Mouse (Mus musculus) midbrain, embryonic 10.5 days (tissue): ENCODE measurements around the gene Abcc2. TPM values are rescaled to one million over a fixed set of nuclear protein-coding genes. Genes with fewer than 3 reads are reported as not detected.

Experiments used
- DNase-seq: peaks from one replicate; pipeline ENCODE4 v3.0.0-alpha.2; 2017; ENCODE audit warnings: low spot score
- H3K27ac ChIP-seq: fragments of 300-500 bp; sonication (generic); replicated peaks from 2 replicates; pipeline ENCODE4 v1.5.1; 2016; ENCODE audit warnings: mild to moderate bottlenecking
- H3K27me3 ChIP-seq: fragments of 300-500 bp; sonication (generic); 2 replicates; pipeline ENCODE4 v1.6.1; 2016; ENCODE audit warnings: low read depth, mild to moderate bottlenecking; ENCODE audit not compliant: poor library complexity, severe bottlenecking
- H3K36me3 ChIP-seq: fragments of 300-500 bp; sonication (generic); 2 replicates; pipeline ENCODE4 v1.6.1; 2016; ENCODE audit warnings: mild to moderate bottlenecking, moderate library complexity
- H3K4me1 ChIP-seq: fragments of 300-500 bp; sonication (generic); 2 replicates; pipeline ENCODE4 v1.6.1; 2016
- H3K4me3 ChIP-seq: fragments of 300-500 bp; sonication (generic); 2 replicates; pipeline ENCODE4 v1.5.1; 2016; ENCODE audit warnings: mild to moderate bottlenecking, moderate library complexity
- H3K9me3 ChIP-seq: fragments of 300-500 bp; sonication (generic); replicated peaks from 2 replicates; pipeline ENCODE4 v1.6.1; 2016; ENCODE audit warnings: mild to moderate bottlenecking
- WGBS: fragments of 180-500 bp; shearing (Covaris S2); methylation state at CpG from one replicate; pipeline ENCODE4 v1.1.7; 2016; 5-methylcytosine and 5-hydroxymethylcytosine counted together
- polyA plus RNA-seq: library from polyadenylated mRNA; unstranded; fragments of >200 nt; fragmentation: Nextera tagmentation; extraction: Ambion mirVana; gene quantifications from 2 replicates; pipeline ENCODE4 v1.2.1, GENCODE M21; 2016

The Abcc2 gene
- polyA plus RNA-seq, 1 experiment from 2014 or later, result 0.01 TPM

DNA sequence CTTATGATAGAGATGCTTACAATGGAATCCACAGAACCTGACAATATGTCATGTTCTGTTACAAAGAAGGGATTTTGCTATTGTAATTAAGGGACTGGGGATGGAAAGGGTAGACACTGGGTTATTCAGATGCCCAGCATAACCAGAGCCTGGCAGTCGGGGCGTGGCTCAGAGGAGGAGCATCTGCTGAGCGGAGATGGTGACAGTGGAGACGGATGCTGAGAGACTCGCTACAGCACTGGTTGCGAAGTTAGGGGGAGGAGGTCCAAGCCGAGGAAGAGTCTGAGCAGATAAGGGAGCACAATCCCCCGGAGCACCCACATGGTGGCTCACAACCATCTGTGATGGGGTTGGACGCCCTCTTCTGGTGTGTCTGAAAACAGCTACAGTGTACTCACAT is 61.2 kb downstream of the Abcc2 start:
- H3K36me3 ChIP-seq, result peaks cover 47% of the 10 kb centered on the region
- DNase-seq, result no peak
- H3K4me3 ChIP-seq, result no peak overlapping the region
- no peaks in the 10 kb centered on the region for H3K27me3 ChIP-seq
- WGBS, result 83% methylated on average over 9 of the region's 9 CpGs
- peaks cover 3% of the 10 kb centered on the region; the same call in 1 of the 2 replicates for H3K4me1 ChIP-seq
- H3K9me3 ChIP-seq, result no peaks in the 10 kb centered on the region
- H3K27ac ChIP-seq, result no peak overlapping the region

DNA sequence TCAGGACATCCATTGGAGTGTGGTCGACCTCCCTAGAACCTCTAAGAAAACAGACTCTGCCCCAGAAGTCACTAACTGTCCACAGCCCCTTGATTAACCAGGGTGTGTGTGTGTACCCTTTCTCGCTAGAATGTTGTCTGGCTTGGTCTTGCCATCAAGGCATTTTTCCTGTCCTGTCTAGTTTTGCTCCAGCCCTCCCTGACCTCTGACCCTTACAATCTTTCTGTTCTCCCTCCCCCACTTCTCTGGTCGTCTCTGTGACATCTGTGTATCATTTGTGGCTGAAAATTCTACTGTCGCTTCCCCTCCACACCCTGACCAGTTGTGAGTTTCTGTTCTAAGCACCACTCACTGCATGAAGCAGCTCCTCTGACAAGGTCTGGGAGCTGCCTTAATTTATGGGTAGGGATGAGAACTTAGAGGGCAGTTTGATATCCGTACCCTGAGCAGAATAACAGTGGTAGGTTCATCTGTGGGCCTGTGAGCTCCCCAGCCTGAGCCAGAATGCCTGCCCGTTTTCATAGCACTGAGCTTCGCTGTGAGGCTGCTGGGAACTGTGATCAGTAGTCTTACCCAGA is 63.4 kb downstream of the Abcc2 start:
- Histone ChIP-seq H3K27me3 (no peaks in the 10 kb centered on the region), H3K9me3 (no peaks in the 10 kb centered on the region), H3K4me1 (peaks cover 3% of the 10 kb centered on the region; the same call in 1 of the 2 replicates), H3K36me3 (peaks cover 69% of the 10 kb centered on the region), H3K4me3 (no peak overlapping the region), H3K27ac (no peak overlapping the region)
- DNase-seq, result no peak
- WGBS, result 68% methylated on average over 7 of the region's 7 CpGs

DNA sequence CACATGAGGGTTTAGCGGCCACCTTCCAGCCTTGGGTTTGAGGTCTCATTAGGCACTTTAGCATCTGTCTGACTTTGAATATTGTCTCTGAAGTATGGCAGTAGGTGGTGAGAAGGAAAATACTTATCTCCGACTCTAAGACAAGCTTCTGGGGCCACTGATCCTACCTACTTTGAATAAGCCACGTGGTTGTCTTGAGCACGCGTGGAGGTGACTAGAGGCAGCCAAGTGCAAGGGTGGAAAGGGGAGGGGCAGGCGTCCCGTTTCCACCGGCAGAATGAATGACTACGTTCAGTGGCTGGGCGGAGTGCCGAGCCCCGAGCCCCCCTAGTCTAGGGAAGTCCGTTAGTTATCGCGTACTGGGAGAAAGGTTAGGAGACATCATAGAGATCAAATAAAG is 65.1 kb downstream of the Abcc2 start:
- peaks cover 3% of the 10 kb centered on the region; the same call in 1 of the 2 replicates for H3K4me1 ChIP-seq
- DNase-seq, result no peak
- H3K27ac ChIP-seq, result no peak overlapping the region
- WGBS, result 93% methylated on average over 15 of the region's 15 CpGs
- H3K9me3 ChIP-seq, result no peaks in the 10 kb centered on the region
- H3K4me3 ChIP-seq, result no peak overlapping the region
- no peaks in the 10 kb centered on the region for H3K27me3 ChIP-seq
- H3K36me3 ChIP-seq, result peaks cover 85% of the 10 kb centered on the region

DNA sequence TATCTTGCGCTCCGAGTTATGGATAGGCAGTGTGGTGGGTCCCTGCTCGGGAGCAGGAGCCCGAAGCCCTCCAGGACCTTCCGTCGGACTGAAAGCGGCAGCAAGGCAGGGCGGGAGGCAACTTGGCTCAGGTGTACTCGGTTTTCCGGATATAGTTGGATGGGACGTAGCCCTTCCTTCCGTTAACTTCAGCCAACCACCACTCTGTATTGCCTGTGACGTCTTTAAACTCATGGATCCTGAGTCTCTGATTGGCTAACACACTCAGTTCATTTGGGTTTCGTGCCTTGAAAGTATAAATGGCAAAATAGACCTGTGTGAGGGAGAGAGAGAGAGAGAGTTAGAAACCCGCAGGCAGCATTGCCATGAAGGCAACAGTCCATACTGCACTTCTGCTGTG is 66.0 kb downstream of the Abcc2 start:
- Histone ChIP-seq H3K27ac (no peak overlapping the region), H3K4me1 (peaks cover 3% of the 10 kb centered on the region; the same call in 1 of the 2 replicates), H3K4me3 (no peak overlapping the region), H3K27me3 (no peaks in the 10 kb centered on the region), H3K36me3 (peaks cover 93% of the 10 kb centered on the region), H3K9me3 (no peaks in the 10 kb centered on the region)
- DNase-seq, result no peak
- WGBS, result 96% methylated on average over 15 of the region's 15 CpGs

DNA sequence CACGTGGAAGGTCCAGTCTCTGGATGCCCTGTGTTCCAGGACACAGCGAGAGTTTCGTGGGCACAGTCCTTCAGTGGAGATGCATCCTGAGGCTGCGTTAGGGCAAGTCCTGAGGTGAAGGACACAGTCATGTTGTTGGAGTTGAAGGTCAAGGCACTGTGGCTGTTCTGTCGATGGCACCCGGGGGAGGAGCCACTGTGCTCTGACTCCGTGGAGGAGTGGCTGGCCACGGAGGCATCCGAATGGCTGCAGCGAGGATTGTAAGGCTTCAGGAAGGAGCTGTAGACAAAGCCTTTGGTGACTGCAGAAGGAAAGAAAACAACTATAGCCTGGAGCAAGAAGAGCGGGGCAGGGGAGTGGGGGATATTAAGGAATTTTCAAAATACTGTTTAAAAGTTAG is 68.0 kb downstream of the Abcc2 start:
- no peak for DNase-seq
- Histone ChIP-seq H3K36me3 (peaks cover 99% of the 10 kb centered on the region), H3K27me3 (no peaks in the 10 kb centered on the region), H3K9me3 (no peaks in the 10 kb centered on the region), H3K4me3 (no peak overlapping the region), H3K4me1 (peaks cover 3% of the 10 kb centered on the region; the same call in 1 of the 2 replicates), H3K27ac (no peak overlapping the region)
- 95% methylated on average over 11 of the region's 11 CpGs for WGBS

DNA sequence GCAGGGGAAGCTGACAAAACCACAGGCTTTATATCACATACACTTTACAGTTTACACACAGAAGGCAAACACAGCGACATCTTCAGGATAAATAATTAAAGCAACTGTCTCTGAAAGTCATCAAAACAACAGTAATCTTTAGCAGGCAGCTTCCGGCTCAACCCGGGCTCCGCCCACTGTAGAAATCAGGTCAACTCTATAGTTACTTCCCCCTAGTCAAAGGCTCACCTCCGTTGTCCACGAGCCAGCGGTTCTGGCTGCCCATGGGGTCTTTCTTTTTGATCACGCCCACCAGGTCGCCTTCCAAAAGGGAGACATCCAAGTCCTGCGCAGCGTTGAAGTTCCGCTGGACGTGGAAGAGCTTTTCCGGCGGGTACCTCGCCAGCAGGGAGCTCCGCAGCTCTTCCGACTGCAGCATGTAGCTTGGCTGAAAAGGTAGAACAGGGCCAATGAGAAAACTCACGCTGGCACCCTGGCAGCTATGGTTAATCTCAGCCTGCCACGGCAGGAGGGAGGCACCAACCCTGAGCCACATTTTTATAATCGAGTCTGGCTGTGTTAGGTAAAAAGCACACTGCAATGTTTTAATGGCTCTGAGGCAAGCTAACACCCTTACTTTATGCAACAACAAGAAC is 70.1 kb downstream of the Abcc2 start:
- H3K9me3 ChIP-seq, result no peaks in the 10 kb centered on the region
- no peak overlapping the region for H3K4me3 ChIP-seq
- WGBS, result 88% methylated on average over 21 of the region's 21 CpGs
- no peaks in the 10 kb centered on the region for H3K4me1 ChIP-seq
- H3K36me3 ChIP-seq, result peaks cover 99% of the 10 kb centered on the region
- no peak for DNase-seq
- H3K27ac ChIP-seq, result no peak overlapping the region
- no peaks in the 10 kb centered on the region for H3K27me3 ChIP-seq

DNA sequence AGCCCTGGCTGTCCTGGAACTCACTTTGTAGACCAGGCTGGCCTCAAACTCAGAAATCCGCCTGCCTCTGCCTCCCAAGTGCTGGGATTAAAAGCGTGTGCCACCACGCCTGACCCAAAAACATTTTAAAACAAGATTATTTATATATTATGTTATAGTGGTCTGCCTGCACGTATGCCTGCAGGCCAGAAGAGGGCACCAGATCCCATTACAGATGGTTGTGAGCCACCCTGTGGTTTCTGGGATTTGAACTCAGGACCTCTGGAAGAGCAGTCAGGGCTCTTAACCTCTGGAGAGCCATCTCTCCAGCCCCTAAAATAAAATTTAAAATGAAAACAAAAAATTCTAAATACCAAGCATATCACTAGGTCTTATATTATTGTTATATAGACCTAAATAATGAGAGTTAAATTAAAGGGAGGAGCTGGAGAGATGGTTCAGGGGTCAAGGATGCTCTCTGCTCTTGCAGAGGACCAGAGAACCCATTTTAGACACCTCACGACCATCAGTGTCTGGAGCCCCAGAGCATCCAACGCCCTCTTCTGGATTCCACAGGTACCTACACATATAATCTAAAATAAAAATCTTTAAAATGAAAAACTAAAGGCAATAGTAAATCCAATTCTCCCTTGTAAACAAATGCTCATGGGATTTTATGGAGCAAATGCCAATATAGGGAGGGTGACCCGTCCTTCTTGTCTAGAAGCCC is 71.0 kb downstream of the Abcc2 start:
- Histone ChIP-seq H3K4me1 (no peaks in the 10 kb centered on the region), H3K4me3 (no peak overlapping the region), H3K9me3 (no peaks in the 10 kb centered on the region), H3K36me3 (peaks cover 97% of the 10 kb centered on the region), H3K27ac (no peak overlapping the region), H3K27me3 (no peaks in the 10 kb centered on the region)
- DNase-seq, result no peak
- 79% methylated on average over 7 of the region's 7 CpGs for WGBS

DNA sequence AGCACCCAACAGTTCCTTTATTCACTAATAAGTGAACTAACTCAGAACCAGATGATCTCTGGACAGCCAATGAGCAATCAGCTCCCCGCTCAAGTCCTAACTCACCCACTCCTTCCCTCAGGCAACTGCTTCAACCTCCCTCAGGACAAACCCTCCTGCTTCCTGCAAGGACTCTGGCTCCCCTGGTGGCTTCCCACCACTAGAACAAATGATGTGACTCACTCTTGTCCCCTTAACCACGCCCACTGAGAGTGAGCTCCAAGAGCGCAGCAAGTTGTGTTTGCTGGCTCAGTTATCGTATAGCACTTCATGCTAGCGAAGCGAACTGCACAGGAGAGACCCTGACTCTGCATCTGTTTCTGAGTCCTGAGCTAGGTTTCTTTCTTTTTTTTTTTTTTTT is 75.4 kb downstream of the Abcc2 start:
- no peak for DNase-seq
- no peaks in the 10 kb centered on the region for H3K4me1 ChIP-seq
- no peaks in the 10 kb centered on the region for H3K27me3 ChIP-seq
- WGBS, result 87% methylated on average over 6 of the region's 6 CpGs
- peaks cover 97% of the 10 kb centered on the region for H3K36me3 ChIP-seq
- no peak overlapping the region for H3K4me3 ChIP-seq
- peaks cover 10% of the 10 kb centered on the region for H3K9me3 ChIP-seq
- H3K27ac ChIP-seq, result no peak overlapping the region

DNA sequence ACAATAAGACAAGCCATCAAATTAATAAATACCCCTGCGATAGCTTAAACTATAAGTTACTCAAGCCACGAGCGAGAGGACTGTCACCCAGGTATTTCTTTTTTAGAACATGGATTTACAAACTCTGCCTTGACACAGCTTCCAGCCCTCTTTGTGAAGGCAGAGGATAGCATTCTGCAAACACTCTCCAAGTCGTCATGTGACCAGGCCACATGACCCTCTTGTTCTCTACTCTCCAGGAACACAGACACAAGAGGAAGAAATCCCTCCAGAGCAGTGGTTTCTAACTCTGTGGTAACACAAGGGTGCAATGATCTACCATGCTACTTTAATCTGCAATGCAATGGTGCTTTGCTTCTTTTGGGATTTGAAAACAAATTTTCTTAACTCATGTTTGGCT is 88.4 kb downstream of the Abcc2 start:
- DNase-seq, result no peak
- Histone ChIP-seq H3K27ac (no peak overlapping the region), H3K27me3 (no peaks in the 10 kb centered on the region), H3K4me3 (no peak overlapping the region), H3K36me3 (peaks cover 99% of the 10 kb centered on the region), H3K9me3 (no peaks in the 10 kb centered on the region), H3K4me1 (peaks cover 8% of the 10 kb centered on the region)
- 88% methylated on average over 4 of the region's 4 CpGs for WGBS

DNA sequence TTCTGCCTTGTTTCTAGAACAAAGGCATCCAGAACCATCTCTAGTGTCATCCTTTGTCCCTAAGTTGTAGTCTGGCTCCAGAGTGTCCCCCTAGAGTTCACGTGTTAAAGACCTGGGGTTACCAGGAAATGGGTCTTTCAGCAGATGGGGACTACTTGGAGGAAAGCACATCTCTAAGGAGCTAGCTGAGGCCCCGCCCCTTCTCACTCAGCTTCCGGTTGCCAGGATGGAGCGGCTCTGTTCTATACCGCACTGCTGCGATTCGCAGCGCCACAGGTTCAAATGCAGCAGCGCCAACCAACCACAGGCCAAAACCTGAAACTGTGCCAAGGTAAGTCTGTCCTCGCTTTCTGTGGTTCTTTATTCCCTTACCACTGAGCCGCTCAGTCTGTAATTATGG is 92.4 kb downstream of the Abcc2 start:
- H3K4me1 ChIP-seq, result peaks cover 44% of the 10 kb centered on the region
- H3K9me3 ChIP-seq, result no peaks in the 10 kb centered on the region
- H3K4me3 ChIP-seq, result no peak overlapping the region
- whole genome bisulfite sequencing, result 94% methylated on average over 11 of the region's 11 CpGs
- H3K36me3 ChIP-seq, result peaks cover 60% of the 10 kb centered on the region
- no peaks in the 10 kb centered on the region for H3K27me3 ChIP-seq
- no peak overlapping the region for H3K27ac ChIP-seq
- DNase-seq, result no peak

DNA sequence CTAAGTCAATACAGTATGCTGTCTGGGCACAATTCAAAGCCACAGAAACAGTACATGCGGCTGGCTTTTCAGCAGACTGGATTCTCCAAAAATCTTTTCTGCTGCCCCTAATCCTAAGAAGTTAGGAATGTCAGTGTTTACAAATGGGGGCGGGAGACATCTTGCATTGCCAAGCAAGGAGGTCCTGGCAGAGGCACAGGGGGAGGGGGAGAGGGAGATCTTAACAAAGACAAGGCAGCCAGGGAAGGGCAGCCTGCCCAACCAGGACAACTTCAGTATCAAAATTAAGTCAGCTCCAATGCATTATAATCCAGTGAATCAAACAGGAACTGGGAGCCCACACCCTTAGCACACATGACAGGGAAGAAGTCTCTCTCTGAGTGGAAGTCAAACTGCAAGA is 94.0 kb downstream of the Abcc2 start:
- Histone ChIP-seq H3K27me3 (no peaks in the 10 kb centered on the region), H3K9me3 (no peaks in the 10 kb centered on the region), H3K4me1 (peaks cover 59% of the 10 kb centered on the region), H3K36me3 (peaks cover 43% of the 10 kb centered on the region), H3K4me3 (peak overlapping the region; percentile 16; the same call in 1 of the 2 replicates), H3K27ac (peak overlapping the region; percentile 57)
- 12% methylated on average over 2 of the region's 2 CpGs for WGBS
- DNase-seq, result peak; percentile 42

DNA sequence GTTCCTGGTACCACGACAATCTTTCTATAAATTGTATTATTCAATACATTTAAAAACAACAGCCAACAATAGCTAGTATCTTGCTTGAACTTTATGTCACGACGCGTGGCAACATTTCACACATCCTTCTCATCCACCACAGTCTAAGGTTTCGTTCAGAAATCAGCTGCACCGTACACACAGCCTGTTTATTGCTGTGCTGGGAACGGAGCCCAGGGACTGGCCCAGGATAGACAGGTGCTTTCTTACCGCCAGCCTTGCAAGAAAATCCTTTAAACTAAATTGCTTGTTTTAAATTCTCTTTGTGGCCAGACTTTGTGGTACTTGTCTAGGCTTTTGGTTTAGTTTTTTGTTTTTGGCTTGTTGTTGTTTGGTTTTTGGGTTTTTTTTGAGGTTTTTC is 95.4 kb downstream of the Abcc2 start:
- H3K9me3 ChIP-seq, result peaks cover 3% of the 10 kb centered on the region; the same call in 1 of the 2 replicates
- H3K4me3 ChIP-seq, result peak overlapping the region; percentile 78; the same call in 1 of the 2 replicates
- 90% methylated on average over 8 of the region's 8 CpGs for WGBS
- H3K4me1 ChIP-seq, result peaks cover 59% of the 10 kb centered on the region
- H3K27me3 ChIP-seq, result no peaks in the 10 kb centered on the region
- DNase-seq, result no peak
- peaks cover 30% of the 10 kb centered on the region for H3K36me3 ChIP-seq
- no peak overlapping the region for H3K27ac ChIP-seq
